Mouse (Mus musculus) kidney, adult 2 months (tissue): ENCODE data around the gene Bcl9l.

Source experiments
- CTCF ChIP-seq: fragments of 200-500 bp; conservative IDR thresholded peaks from 2 replicates; pipeline ENCODE4 v1.5.1; 2011; ENCODE audit warnings: low read depth, mild to moderate bottlenecking, control low read depth, low read length, moderate library complexity, mixed read lengths; ENCODE audit not compliant: insufficient read depth, insufficient read length
- POLR2A ChIP-seq: fragments of 200-500 bp; IDR thresholded peaks from one replicate; pipeline ENCODE4 v1.6.1; 2011; ENCODE audit warnings: low read depth, low read length, control low read depth

GRCm38 (mm10) chr9:44491351-44491750 is 8.7 kb downstream of the Bcl9l start:
- TF ChIP-seq POLR2A (no peak), CTCF (no peak)
